ENCODE assay signal across 24 mouse cellular contexts in genomic region chr12:77415720-77416119, GRCm38 (mm10).
"Had no signal": no experiment of that assay in that cellular context is flagged by ENCODE, and none has a peak within 500 bp of the region (broad histone marks: within the 10 kb centered on the region; RNA-seq: fewer than 3 reads in every experiment).

No protein-coding gene starts in this region.

- H3K4me1 ChIP-seq: embryonic facial prominence, embryonic 10.5 days; embryonic facial prominence, embryonic 12.5 days; embryonic facial prominence, embryonic 13.5 days; embryonic facial prominence, embryonic 15.5 days; forebrain, embryonic 10.5 days; forebrain, embryonic 12.5 days; forebrain, embryonic 13.5 days; forebrain, embryonic 15.5 days; heart, embryonic 10.5 days had no signal

- H3K27ac ChIP-seq: embryonic facial prominence, embryonic 10.5 days; embryonic facial prominence, embryonic 12.5 days; embryonic facial prominence, embryonic 13.5 days; embryonic facial prominence, embryonic 15.5 days; forebrain, embryonic 10.5 days; forebrain, embryonic 12.5 days; forebrain, embryonic 13.5 days; forebrain, embryonic 15.5 days; gastrocnemius, adult 2 months; heart, adult 2 months; heart, embryonic 10.5 days had no signal

- H3K27me3 ChIP-seq: embryonic facial prominence, embryonic 12.5 days; embryonic facial prominence, embryonic 13.5 days; embryonic facial prominence, embryonic 15.5 days; forebrain, embryonic 12.5 days; forebrain, embryonic 13.5 days; forebrain, embryonic 15.5 days had no signal

- H3K4me2 ChIP-seq: embryonic facial prominence, embryonic 12.5 days; embryonic facial prominence, embryonic 13.5 days; embryonic facial prominence, embryonic 15.5 days; forebrain, embryonic 12.5 days; forebrain, embryonic 13.5 days; forebrain, embryonic 15.5 days had no signal

- H3K9me3 ChIP-seq: embryonic facial prominence, embryonic 10.5 days; embryonic facial prominence, embryonic 12.5 days; embryonic facial prominence, embryonic 13.5 days; embryonic facial prominence, embryonic 15.5 days; forebrain, embryonic 10.5 days; forebrain, embryonic 12.5 days; forebrain, embryonic 15.5 days; heart, embryonic 10.5 days had no signal

- DNase-seq: cerebellum, adult 9-11 months; cerebellum, postnatal 10 days; cerebellum, postnatal 25 days; cerebellum, postnatal 36 days; embryo, embryonic 11 days; forebrain, postnatal 0 days; gastrocnemius, adult 2 months; gastrocnemius, postnatal 10 days; gastrocnemius, postnatal 14 days; gastrocnemius, postnatal 25 days; gastrocnemius, postnatal 36 days; heart, adult 11 months; heart, adult 18-20 months; heart, adult 2 months had no signal

- H3K4me3 ChIP-seq: embryonic facial prominence, embryonic 10.5 days; embryonic facial prominence, embryonic 12.5 days; embryonic facial prominence, embryonic 13.5 days; embryonic facial prominence, embryonic 15.5 days; erythroblast, embryonic 14.5 days; forebrain, embryonic 10.5 days; forebrain, embryonic 12.5 days; forebrain, embryonic 13.5 days; forebrain, embryonic 15.5 days; gastrocnemius, adult 2 months; heart, adult 2 months; heart, embryonic 10.5 days had no signal

- H3K9ac ChIP-seq: embryonic facial prominence, embryonic 12.5 days; embryonic facial prominence, embryonic 13.5 days; embryonic facial prominence, embryonic 15.5 days; forebrain, embryonic 12.5 days; forebrain, embryonic 13.5 days; forebrain, embryonic 15.5 days; forebrain, postnatal 0 days had no signal

- H3K36me3 ChIP-seq: embryonic facial prominence, embryonic 10.5 days; embryonic facial prominence, embryonic 12.5 days; embryonic facial prominence, embryonic 13.5 days; embryonic facial prominence, embryonic 15.5 days; forebrain, embryonic 12.5 days; forebrain, embryonic 15.5 days; heart, embryonic 10.5 days had no signal
